Mouse (Mus musculus) limb, embryonic 15.5 days (tissue): ENCODE results near the gene Usp40. TPM values are rescaled to one million over a fixed set of nuclear protein-coding genes. Genes with fewer than 3 reads are reported as not detected.

Experiments used
- ATAC-seq: fragments of 200-750 bp; cut with Nextera tagmentation; 2 replicates; pipeline ENCODE4 v1.8.0; 2017; ENCODE audit warnings: low read depth, moderate TSS enrichment; ENCODE audit not compliant: insufficient number of reproducible peaks, low FRiP score, low TSS enrichment
- H3K27ac ChIP-seq: fragments of 300-500 bp; sonication (generic); 2 replicates; pipeline ENCODE4 v1.5.1; 2015; ENCODE audit warnings: moderate library complexity, mild to moderate bottlenecking, inconsistent platforms
- H3K27me3 ChIP-seq: fragments of 300-500 bp; sonication (generic); 2 replicates; pipeline ENCODE4 v1.6.1; 2015; ENCODE audit warnings: inconsistent platforms
- H3K36me3 ChIP-seq: fragments of 300-500 bp; sonication (generic); 2 replicates; pipeline ENCODE4 v1.6.1; 2015; ENCODE audit warnings: inconsistent platforms
- H3K4me1 ChIP-seq: fragments of 300-500 bp; sonication (generic); 2 replicates; pipeline ENCODE4 v1.6.1; 2015; ENCODE audit warnings: inconsistent platforms
- H3K4me2 ChIP-seq: fragments of 300-500 bp; sonication (generic); 2 replicates; pipeline ENCODE4 v1.6.1; 2015; ENCODE audit warnings: mild to moderate bottlenecking, inconsistent platforms
- H3K4me3 ChIP-seq: fragments of 300-500 bp; sonication (generic); 2 replicates; pipeline ENCODE4 v1.5.1; 2015; ENCODE audit warnings: mild to moderate bottlenecking, inconsistent platforms
- H3K9ac ChIP-seq: fragments of 300-500 bp; sonication (generic); 2 replicates; pipeline ENCODE4 v1.6.1; 2015; ENCODE audit warnings: inconsistent platforms
- H3K9me3 ChIP-seq: fragments of 300-500 bp; sonication (generic); 2 replicates; pipeline ENCODE4 v1.6.1; 2016; ENCODE audit warnings: inconsistent platforms
- WGBS: fragments of 180-500 bp; shearing (Covaris S2); methylation state at CpG from one replicate; pipeline ENCODE4 v1.1.7; 2015; 5-methylcytosine and 5-hydroxymethylcytosine counted together
- polyA plus RNA-seq: library from polyadenylated mRNA; unstranded; fragments of >200 nt; fragmentation: Nextera tagmentation; extraction: Ambion mirVana; gene quantifications from 2 replicates; pipeline ENCODE4 v1.2.1, GENCODE M21; 2015

Gene Usp40
- polyA plus RNA-seq, 1 experiment from 2014 or later, result 39.2 TPM

- peaks cover 99% of the 10 kb centered on the region for H3K36me3 ChIP-seq
- WGBS, result 97% methylated on average over 1 of the region's 1 CpGs
- H3K4me3 ChIP-seq, result no peak overlapping the region
- no peak overlapping the region for H3K4me2 ChIP-seq
- H3K9me3 ChIP-seq, result no peaks in the 10 kb centered on the region
- no peaks in the 10 kb centered on the region for H3K27me3 ChIP-seq
- H3K27ac ChIP-seq, result no peak overlapping the region
- H3K9ac ChIP-seq, result no peak overlapping the region
- H3K4me1 ChIP-seq, result no peaks in the 10 kb centered on the region
- ATAC-seq, result no peak
Measured at GRCm38 (mm10) chr1:87941765-87942164, 66.6 kb downstream of the Usp40 start.

- H3K27ac ChIP-seq, result no peak overlapping the region
- no peak overlapping the region for H3K4me2 ChIP-seq
- no peak for ATAC-seq
- H3K4me1 ChIP-seq, result no peaks in the 10 kb centered on the region
- WGBS, result 39% methylated on average over 2 of the region's 2 CpGs
- no peaks in the 10 kb centered on the region for H3K9me3 ChIP-seq
- H3K36me3 ChIP-seq, result peaks cover 81% of the 10 kb centered on the region
- no peak overlapping the region for H3K9ac ChIP-seq
- H3K27me3 ChIP-seq, result no peaks in the 10 kb centered on the region
- no peak overlapping the region for H3K4me3 ChIP-seq
Measured at GRCm38 (mm10) chr1:87936516-87936915, 71.8 kb downstream of the Usp40 start.

GRCm38 (mm10) chr1:87936075-87936474 lies 72.3 kb downstream of the Usp40 start:
- ATAC-seq, result no peak
- 87% methylated on average over 7 of the region's 7 CpGs for WGBS
- H3K27ac ChIP-seq, result no peak overlapping the region
- H3K27me3 ChIP-seq, result no peaks in the 10 kb centered on the region
- no peak overlapping the region for H3K4me3 ChIP-seq
- H3K4me2 ChIP-seq, result no peak overlapping the region
- H3K9me3 ChIP-seq, result no peaks in the 10 kb centered on the region
- H3K36me3 ChIP-seq, result peaks cover 81% of the 10 kb centered on the region
- H3K4me1 ChIP-seq, result no peaks in the 10 kb centered on the region
- H3K9ac ChIP-seq, result no peak overlapping the region

GRCm38 (mm10) chr1:87935546-87935945 lies 72.8 kb downstream of the Usp40 start:
- no peak for ATAC-seq
- H3K4me3 ChIP-seq, result no peak overlapping the region
- 90% methylated on average over 2 of the region's 2 CpGs for WGBS
- no peak overlapping the region for H3K4me2 ChIP-seq
- no peaks in the 10 kb centered on the region for H3K4me1 ChIP-seq
- H3K9ac ChIP-seq, result no peak overlapping the region
- peaks cover 79% of the 10 kb centered on the region for H3K36me3 ChIP-seq
- H3K27ac ChIP-seq, result no peak overlapping the region
- H3K27me3 ChIP-seq, result no peaks in the 10 kb centered on the region
- no peaks in the 10 kb centered on the region for H3K9me3 ChIP-seq

- no peaks in the 10 kb centered on the region for H3K4me1 ChIP-seq
- H3K27ac ChIP-seq, result no peak overlapping the region
- H3K36me3 ChIP-seq, result peaks cover 75% of the 10 kb centered on the region
- no peak for ATAC-seq
- H3K4me2 ChIP-seq, result no peak overlapping the region
- no peak overlapping the region for H3K4me3 ChIP-seq
- no peaks in the 10 kb centered on the region for H3K27me3 ChIP-seq
- H3K9me3 ChIP-seq, result no peaks in the 10 kb centered on the region
- WGBS, result 83% methylated on average over 9 of the region's 9 CpGs
- no peak overlapping the region for H3K9ac ChIP-seq
Measured at GRCm38 (mm10) chr1:87935095-87935494, 73.3 kb downstream of the Usp40 start.

- H3K4me1 ChIP-seq, result no peaks in the 10 kb centered on the region
- 75% methylated on average over 5 of the region's 5 CpGs for WGBS
Measured at GRCm38 (mm10) chr1:87933051-87933450, 75.3 kb downstream of the Usp40 start.

GRCm38 (mm10) chr1:87929730-87930129 lies 78.6 kb downstream of the Usp40 start:
- no peak overlapping the region for H3K27ac ChIP-seq
- H3K4me1 ChIP-seq, result no peaks in the 10 kb centered on the region
- peaks cover 58% of the 10 kb centered on the region for H3K36me3 ChIP-seq
- no peak overlapping the region for H3K4me2 ChIP-seq
- H3K9ac ChIP-seq, result no peak overlapping the region
- 64% methylated on average over 5 of the region's 5 CpGs for WGBS
- H3K9me3 ChIP-seq, result no peaks in the 10 kb centered on the region
- no peak for ATAC-seq
- no peaks in the 10 kb centered on the region for H3K27me3 ChIP-seq
- H3K4me3 ChIP-seq, result no peak overlapping the region

More at GRCm38 (mm10) chr1:87933051-87933450, 75.3 kb downstream of the Usp40 start:
- no peak for ATAC-seq
- Histone ChIP-seq H3K9me3 (no peaks in the 10 kb centered on the region), H3K4me3 (no peak overlapping the region), H3K36me3 (peaks cover 58% of the 10 kb centered on the region), H3K27me3 (no peaks in the 10 kb centered on the region), H3K4me2 (no peak overlapping the region), H3K9ac (no peak overlapping the region), H3K27ac (no peak overlapping the region)

- no peak for ATAC-seq
- no peaks in the 10 kb centered on the region for H3K27me3 ChIP-seq
- H3K4me2 ChIP-seq, result no peak overlapping the region
- no peaks in the 10 kb centered on the region for H3K4me1 ChIP-seq
- H3K27ac ChIP-seq, result no peak overlapping the region
- H3K4me3 ChIP-seq, result no peak overlapping the region
- no peak overlapping the region for H3K9ac ChIP-seq
- 93% methylated on average over 4 of the region's 4 CpGs for WGBS
- H3K36me3 ChIP-seq, result peaks cover 70% of the 10 kb centered on the region
- no peaks in the 10 kb centered on the region for H3K9me3 ChIP-seq
Measured at GRCm38 (mm10) chr1:87924888-87925287, 83.5 kb downstream of the Usp40 start.

- Histone ChIP-seq H3K36me3 (peaks cover 86% of the 10 kb centered on the region), H3K27ac (no peak overlapping the region), H3K9me3 (no peaks in the 10 kb centered on the region), H3K4me3 (no peak overlapping the region), H3K27me3 (no peaks in the 10 kb centered on the region), H3K9ac (no peak overlapping the region), H3K4me2 (no peak overlapping the region), H3K4me1 (no peaks in the 10 kb centered on the region)
- ATAC-seq, result no peak
- 34% methylated on average over 1 of the region's 1 CpGs for WGBS
Measured at GRCm38 (mm10) chr1:87922666-87923065, 85.7 kb downstream of the Usp40 start.

GRCm38 (mm10) chr1:87920056-87920614 lies 88.2 kb downstream of the Usp40 start:
- Histone ChIP-seq H3K9me3 (no peaks in the 10 kb centered on the region), H3K27ac (no peak overlapping the region), H3K4me1 (no peaks in the 10 kb centered on the region), H3K9ac (no peak overlapping the region), H3K27me3 (no peaks in the 10 kb centered on the region), H3K4me2 (no peak overlapping the region), H3K4me3 (no peak overlapping the region), H3K36me3 (peaks cover 84% of the 10 kb centered on the region)
- no peak for ATAC-seq
- 78% methylated on average over 3 of the region's 3 CpGs for WGBS

- no peak overlapping the region for H3K9ac ChIP-seq
- H3K27ac ChIP-seq, result no peak overlapping the region
- H3K4me2 ChIP-seq, result no peak overlapping the region
- H3K9me3 ChIP-seq, result no peaks in the 10 kb centered on the region
- no peaks in the 10 kb centered on the region for H3K27me3 ChIP-seq
- peaks cover 72% of the 10 kb centered on the region for H3K36me3 ChIP-seq
- no peak overlapping the region for H3K4me3 ChIP-seq
- 0 out of 2 replicates have a peak, but pooled peaks cover 2% of the 10 kb centered on the region for H3K4me1 ChIP-seq
- 95% methylated on average over 2 of the region's 2 CpGs for WGBS
- ATAC-seq, result no peak
Measured at GRCm38 (mm10) chr1:87918061-87918460, 90.3 kb downstream of the Usp40 start.

- H3K27me3 ChIP-seq, result no peaks in the 10 kb centered on the region
- WGBS, result 97% methylated on average over 3 of the region's 3 CpGs
- no peak for ATAC-seq
Measured at GRCm38 (mm10) chr1:87917361-87917760, 91.0 kb downstream of the Usp40 start.

GRCm38 (mm10) chr1:87913356-87913755 lies 95.0 kb downstream of the Usp40 start:
- H3K27ac ChIP-seq, result 0 out of 2 replicates have a peak overlapping the region, but pooled peaks have one; percentile 2

More at GRCm38 (mm10) chr1:87917361-87917760, 91.0 kb downstream of the Usp40 start:
- H3K4me2 ChIP-seq, result no peak overlapping the region
- H3K9me3 ChIP-seq, result no peaks in the 10 kb centered on the region
- H3K9ac ChIP-seq, result no peak overlapping the region
- no peak overlapping the region for H3K4me3 ChIP-seq
- 0 out of 2 replicates have a peak, but pooled peaks cover 4% of the 10 kb centered on the region for H3K4me1 ChIP-seq
- peaks cover 71% of the 10 kb centered on the region for H3K36me3 ChIP-seq
- no peak overlapping the region for H3K27ac ChIP-seq

More at GRCm38 (mm10) chr1:87913356-87913755, 95.0 kb downstream of the Usp40 start:
- no peak overlapping the region for H3K9ac ChIP-seq
- no peaks in the 10 kb centered on the region for H3K27me3 ChIP-seq
- no peak overlapping the region for H3K4me3 ChIP-seq
- H3K4me1 ChIP-seq, result 0 out of 2 replicates have a peak, but pooled peaks cover 4% of the 10 kb centered on the region
- peaks cover 38% of the 10 kb centered on the region for H3K36me3 ChIP-seq
- no peaks in the 10 kb centered on the region for H3K9me3 ChIP-seq
- no peak for ATAC-seq
- no peak overlapping the region for H3K4me2 ChIP-seq
